ENCODE assay signal across 8 mouse cellular contexts in genomic region chr7:90886396-90887006, GRCm38 (mm10).
DNase-seq lines count a peak whose midpoint lies in the region; ATAC-seq and TF ChIP-seq lines count a peak whose summit lies in the region.

No protein-coding gene starts in this region.

- no peak overlapping the region for H3K27ac ChIP-seq in kidney, postnatal 0 days
- H3K27ac ChIP-seq in embryonic facial prominence, embryonic 11.5 days (replicated peaks; ENCODE audit: low read depth, low read length): no peak overlapping the region
- no peak overlapping the region for H3K27ac ChIP-seq in intestine, embryonic 14.5 days (ENCODE audit: low read depth)
- H3K27ac ChIP-seq in neural tube, embryonic 12.5 days: no peak overlapping the region

- H3K9ac ChIP-seq in kidney, postnatal 0 days (ENCODE audit: low read depth, low read length): peak overlapping the region; percentile 14; the same call in 1 of the 2 replicates
- H3K9ac ChIP-seq in embryonic facial prominence, embryonic 11.5 days (replicated peaks; ENCODE audit: low read length): no peak overlapping the region
- H3K9ac ChIP-seq in intestine, embryonic 14.5 days (ENCODE audit: low read length): no peak overlapping the region; the same call in 1 of the 2 replicates
- H3K9ac ChIP-seq in neural tube, embryonic 12.5 days: no peak overlapping the region

- peak overlapping the region; percentile 24 for H3K4me3 ChIP-seq in kidney, postnatal 0 days (replicated peaks; ENCODE audit: low read depth, low read length)
- peak overlapping the region; percentile 30 for H3K4me3 ChIP-seq in embryonic facial prominence, embryonic 11.5 days (ENCODE audit: low read depth, low read length)
- peak overlapping the region; percentile 31 for H3K4me3 ChIP-seq in intestine, embryonic 14.5 days (ENCODE audit: low read depth, low read length)
- peak overlapping the region; percentile 32 for H3K4me3 ChIP-seq in neural tube, embryonic 12.5 days

- no peak for ATAC-seq in kidney, postnatal 0 days (replicated peaks; ENCODE audit: low FRiP score, low read depth)
- ATAC-seq in embryonic facial prominence, embryonic 11.5 days (replicated peaks; ENCODE audit: insufficient number of reproducible peaks, low FRiP score, low TSS enrichment, low read depth): peak; percentile 60; the same call in 1 of the 2 replicates
- peak; percentile 55; the same call in 1 of the 2 replicates for ATAC-seq in intestine, embryonic 14.5 days (replicated peaks; ENCODE audit: low FRiP score, low TSS enrichment, low read depth)
- ATAC-seq in neural tube, embryonic 12.5 days (ENCODE audit: low FRiP score, low read depth): peak; percentile 60

- no peak for TF ChIP-seq CTCF in kidney, postnatal 0 days (IDR thresholded peaks at IDR 0.05; ENCODE audit: low read depth)

- peak overlapping the region; percentile 49 for H3K4me2 ChIP-seq in kidney, postnatal 0 days (ENCODE audit: low read length)
- H3K4me2 ChIP-seq in embryonic facial prominence, embryonic 11.5 days (ENCODE audit: low read depth, low read length): peak overlapping the region; percentile 81
- H3K4me2 ChIP-seq in intestine, embryonic 14.5 days (ENCODE audit: low read length): peak overlapping the region; percentile 81
- peak overlapping the region; percentile 67 for H3K4me2 ChIP-seq in neural tube, embryonic 12.5 days (replicated peaks)

- WGBS in kidney, postnatal 0 days: under 1% methylated on average over 13 of the region's 13 CpGs
- 1% methylated on average over 13 of the region's 13 CpGs for WGBS in embryonic facial prominence, embryonic 11.5 days
- 2% methylated on average over 13 of the region's 13 CpGs for WGBS in intestine, embryonic 14.5 days
- under 1% methylated on average over 13 of the region's 13 CpGs for WGBS in neural tube, embryonic 12.5 days

- no peaks in the 10 kb centered on the region for H3K9me3 ChIP-seq in kidney, postnatal 0 days (replicated peaks; ENCODE audit: low read length)
- H3K9me3 ChIP-seq in embryonic facial prominence, embryonic 11.5 days (replicated peaks; ENCODE audit: control insufficient read depth, low read length): no peaks in the 10 kb centered on the region
- no peaks in the 10 kb centered on the region for H3K9me3 ChIP-seq in intestine, embryonic 14.5 days (ENCODE audit: control insufficient read depth, low read length)
- no peaks in the 10 kb centered on the region for H3K9me3 ChIP-seq in neural tube, embryonic 12.5 days

- H3K36me3 ChIP-seq in kidney, postnatal 0 days (ENCODE audit: insufficient read depth, low read length): no peaks in the 10 kb centered on the region
- H3K36me3 ChIP-seq in embryonic facial prominence, embryonic 11.5 days (replicated peaks; ENCODE audit: control insufficient read depth, insufficient read depth, low read depth, low read length): no peaks in the 10 kb centered on the region
- H3K36me3 ChIP-seq in intestine, embryonic 14.5 days (ENCODE audit: control insufficient read depth, insufficient read depth, low read length): no peaks in the 10 kb centered on the region
- no peaks in the 10 kb centered on the region for H3K36me3 ChIP-seq in neural tube, embryonic 12.5 days

- peaks cover 4% of the 10 kb centered on the region for H3K4me1 ChIP-seq in kidney, postnatal 0 days (replicated peaks; ENCODE audit: insufficient read depth, low read length)
- H3K4me1 ChIP-seq in embryonic facial prominence, embryonic 11.5 days (ENCODE audit: control insufficient read depth, insufficient read depth, low read length): no peaks in the 10 kb centered on the region
- no peaks in the 10 kb centered on the region for H3K4me1 ChIP-seq in intestine, embryonic 14.5 days (replicated peaks; ENCODE audit: control insufficient read depth, insufficient read depth, low read length)
- 0 out of 2 replicates have a peak, but pooled peaks cover 5% of the 10 kb centered on the region for H3K4me1 ChIP-seq in neural tube, embryonic 12.5 days

- peak; percentile 8 for DNase-seq in kidney, postnatal 0 days (ENCODE audit: low spot score)
- no peak for DNase-seq in kidney, adult 9 months
- peak; percentile 10 for DNase-seq in embryonic facial prominence, embryonic 11.5 days (ENCODE audit: low spot score)
- DNase-seq in intestine, embryonic 14.5 days (ENCODE audit: low spot score): no peak
- DNase-seq in spleen, postnatal 10 days (ENCODE audit: low spot score in 2 of 2): no peak
- DNase-seq in adrenal gland, postnatal 14 days: no peak
- DNase-seq in spleen, postnatal 14 days (ENCODE audit: low spot score in 2 of 2): no peak

- no peaks in the 10 kb centered on the region for H3K27me3 ChIP-seq in kidney, postnatal 0 days (ENCODE audit: insufficient read depth, low read length)
- H3K27me3 ChIP-seq in embryonic facial prominence, embryonic 11.5 days (ENCODE audit: control insufficient read depth, insufficient read depth, low read length): no peaks in the 10 kb centered on the region
- H3K27me3 ChIP-seq in intestine, embryonic 14.5 days (replicated peaks; ENCODE audit: control insufficient read depth, insufficient read depth, low read length): no peaks in the 10 kb centered on the region
- H3K27me3 ChIP-seq in neural tube, embryonic 12.5 days (replicated peaks): no peaks in the 10 kb centered on the region

Comparison
In these comparisons a context has a peak if more than half of its experiments do, and no peak if none do; other contexts are left out.
1. DNase-seq: peak in kidney, postnatal 0 days (single experiment) and embryonic facial prominence, embryonic 11.5 days (single experiment); none in kidney, adult 9 months (single experiment), intestine, embryonic 14.5 days (single experiment), spleen, postnatal 10 days (0 of 2), adrenal gland, postnatal 14 days (single experiment) and spleen, postnatal 14 days (0 of 2).
2. Peak in every context shown above with its lines, with median percentiles within 50 percentile points of each other: H3K4me2 ChIP-seq and H3K4me3 ChIP-seq.